Mouse (Mus musculus): ENCODE data around the gene Prss44. TPM values are rescaled to one million over a fixed set of nuclear protein-coding genes. Genes with fewer than 3 reads are reported as not detected.
A peak's percentile ranks its signal among the peaks of the same experiment; 100 is the strongest.
"Not testable (repeated sequence)": the region's sequence is repeated elsewhere in the genome, so short reads cannot be mapped to it uniquely, and the experiment has no call there.

Prss44 gene
- polyA plus RNA-seq, 1 experiment from 2014 or later = not detected

DNA sequence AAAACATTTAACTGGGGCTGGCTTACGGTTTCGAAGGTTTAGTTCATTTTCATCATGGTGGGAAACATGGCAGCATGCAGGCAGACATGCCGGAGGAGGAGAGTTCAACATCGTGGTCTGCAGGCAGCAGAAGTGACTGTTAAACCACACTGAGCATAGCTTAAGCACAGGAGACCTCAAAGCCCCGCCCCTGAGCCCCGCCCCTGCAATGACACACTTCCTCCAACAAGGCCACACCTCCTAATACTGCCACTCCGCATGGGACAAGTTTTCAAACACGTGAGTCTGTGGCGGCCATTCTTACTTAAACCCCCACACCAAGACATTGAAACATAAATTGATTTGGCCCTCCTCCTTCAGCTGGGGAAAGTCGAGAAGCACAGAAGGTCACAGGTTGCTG, 16.8 kb upstream of the Prss44 start:
- Histone ChIP-seq H3K27me3 (ENCODE audit: insufficient read depth, poor library complexity, severe bottlenecking) (no peaks in the 10 kb centered on the region), H3K4me1 (0 out of 2 replicates have a peak, but pooled peaks cover 3% of the 10 kb centered on the region), H3K36me3 (no peaks in the 10 kb centered on the region), H3K27ac (no peak overlapping the region), H3K4me3 (no peak overlapping the region), H3K9me3 (no peaks in the 10 kb centered on the region)
- DNase-seq (ENCODE audit: low spot score) = peak; percentile 58
- 83% methylated on average over 10 of the region's 10 CpGs for WGBS

DNA sequence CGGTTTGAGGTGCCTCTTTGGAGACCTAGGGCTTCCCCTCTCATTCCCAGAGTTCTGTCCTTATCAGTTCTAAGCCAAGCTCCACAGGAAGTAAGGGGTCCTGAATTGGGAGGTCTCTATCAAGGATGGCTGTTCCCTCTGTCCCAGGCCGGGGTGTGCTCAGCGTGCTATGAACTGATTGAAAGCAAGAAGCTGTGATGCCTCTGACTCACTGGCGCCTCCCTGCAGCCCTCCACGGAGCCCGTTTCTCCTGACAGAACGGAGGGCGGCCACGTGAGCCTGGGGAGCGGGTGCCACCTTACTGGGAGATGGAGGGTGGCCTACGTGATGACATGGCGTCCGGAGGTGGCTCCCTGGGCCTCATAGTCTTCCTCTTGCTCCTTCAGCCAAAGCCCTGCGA, 15.9 kb upstream of the Prss44 start, which contains the start of gene Prss42:
TSS of gene Prss42 (plus strand) at position 301 of the 400 bp plus-strand sequence.
- H3K4me1 ChIP-seq = 0 out of 2 replicates have a peak, but pooled peaks cover 6% of the 10 kb centered on the region
- 84% methylated on average over 14 of the region's 14 CpGs for WGBS
- H3K9me3 ChIP-seq = no peaks in the 10 kb centered on the region
- no peak within 1 kb of the TSS for H3K4me3 ChIP-seq
- no peak within 1 kb of the TSS for H3K27ac ChIP-seq
- H3K36me3 ChIP-seq = no peaks in the 10 kb centered on the region
- H3K27me3 ChIP-seq (ENCODE audit: insufficient read depth, poor library complexity, severe bottlenecking) = no peaks in the 10 kb centered on the region
- no peak for DNase-seq (ENCODE audit: low spot score)

DNA sequence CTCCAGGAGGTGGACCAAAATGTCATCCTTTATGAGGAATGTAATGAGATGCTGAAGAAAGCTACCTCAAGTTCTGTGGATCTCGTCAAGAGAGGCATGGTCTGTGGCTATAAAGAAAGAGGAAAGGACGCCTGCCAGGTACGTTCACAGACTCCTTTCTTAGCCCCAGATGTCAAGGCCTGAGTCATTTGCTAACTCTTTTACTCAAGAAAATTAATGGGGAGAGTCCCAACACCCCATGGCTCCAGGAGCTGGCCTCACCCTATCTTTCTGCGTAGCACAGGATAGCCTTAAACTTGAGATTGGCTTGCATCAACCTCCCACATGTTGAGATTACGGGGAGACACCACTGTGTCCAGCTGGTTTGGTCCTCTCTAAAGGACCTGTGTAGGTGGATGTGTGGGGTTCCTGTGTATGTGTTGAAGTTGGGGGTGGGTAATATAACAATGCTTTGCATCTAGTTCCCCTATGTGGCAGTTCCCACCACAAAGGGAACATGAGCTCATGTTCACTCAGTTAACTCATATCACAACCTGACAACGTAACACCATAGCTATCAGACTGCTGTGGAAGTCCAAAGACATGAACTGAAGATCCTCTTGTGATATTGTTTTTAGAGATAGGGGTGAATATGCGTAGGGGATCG, 12.8 kb upstream of the Prss44 start:
- no peaks in the 10 kb centered on the region for H3K9me3 ChIP-seq
- no peak for DNase-seq (ENCODE audit: low spot score)
- WGBS = 83% methylated on average over 8 of the region's 8 CpGs
- H3K27ac ChIP-seq = no peak overlapping the region
- no peaks in the 10 kb centered on the region for H3K27me3 ChIP-seq (ENCODE audit: insufficient read depth, poor library complexity, severe bottlenecking)
- H3K4me1 ChIP-seq = peaks cover 9% of the 10 kb centered on the region; the same call in 1 of the 2 replicates
- no peaks in the 10 kb centered on the region for H3K36me3 ChIP-seq
- no peak overlapping the region for H3K4me3 ChIP-seq

DNA sequence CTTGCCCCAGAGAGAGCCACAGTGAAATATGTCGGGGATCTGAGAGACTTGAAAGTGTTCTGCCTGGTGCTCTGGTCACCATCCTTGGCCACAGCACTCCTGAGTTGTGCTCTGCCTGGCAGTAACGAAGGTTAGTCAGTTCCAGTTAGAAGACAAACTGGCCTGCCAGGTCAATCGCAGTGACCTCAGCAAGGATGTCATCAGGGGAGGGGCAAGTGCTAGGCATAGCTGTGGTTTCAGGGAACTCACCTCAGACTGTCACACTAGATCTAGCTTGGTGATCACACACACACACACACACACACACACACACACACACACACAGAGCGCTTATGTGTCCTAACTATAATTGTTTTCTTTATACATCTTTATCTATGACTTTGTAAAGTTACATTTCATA, 10.5 kb upstream of the Prss44 start:
- Histone ChIP-seq H3K27ac (no peak overlapping the region), H3K4me3 (no peak overlapping the region), H3K9me3 (no peaks in the 10 kb centered on the region), H3K27me3 (ENCODE audit: insufficient read depth, poor library complexity, severe bottlenecking) (no peaks in the 10 kb centered on the region), H3K4me1 (peaks cover 8% of the 10 kb centered on the region; the same call in 1 of the 2 replicates), H3K36me3 (no peaks in the 10 kb centered on the region)
- WGBS = 74% methylated on average over 4 of the region's 4 CpGs
- no peak for DNase-seq (ENCODE audit: low spot score)

DNA sequence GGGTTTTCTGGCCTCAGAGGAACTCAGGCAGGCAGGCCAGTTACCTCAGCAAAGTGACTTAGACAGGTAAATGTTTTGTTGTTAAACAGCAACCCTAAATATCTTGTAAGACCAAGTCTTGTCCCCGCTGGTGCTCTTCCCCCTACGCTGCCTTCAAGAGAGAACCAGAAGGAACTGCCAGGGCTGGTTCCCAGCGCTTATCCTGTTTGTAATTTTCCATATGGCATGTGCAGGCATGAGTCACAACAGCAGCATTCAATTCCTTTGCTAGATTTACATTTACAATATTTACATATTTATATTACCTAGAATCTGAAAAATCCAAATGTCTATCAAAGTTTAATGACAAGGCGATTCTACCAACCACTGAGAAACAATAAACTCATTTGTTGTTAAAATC, 3.7 kb upstream of the Prss44 start:
- Histone ChIP-seq H3K9me3 (no peaks in the 10 kb centered on the region), H3K4me1 (peaks cover 5% of the 10 kb centered on the region; the same call in 1 of the 2 replicates), H3K27ac (no peak overlapping the region), H3K36me3 (no peaks in the 10 kb centered on the region), H3K4me3 (no peak overlapping the region), H3K27me3 (ENCODE audit: insufficient read depth, poor library complexity, severe bottlenecking) (peaks cover 10% of the 10 kb centered on the region)
- 78% methylated on average over 4 of the region's 4 CpGs for WGBS
- DNase-seq (ENCODE audit: low spot score) = no peak

DNA sequence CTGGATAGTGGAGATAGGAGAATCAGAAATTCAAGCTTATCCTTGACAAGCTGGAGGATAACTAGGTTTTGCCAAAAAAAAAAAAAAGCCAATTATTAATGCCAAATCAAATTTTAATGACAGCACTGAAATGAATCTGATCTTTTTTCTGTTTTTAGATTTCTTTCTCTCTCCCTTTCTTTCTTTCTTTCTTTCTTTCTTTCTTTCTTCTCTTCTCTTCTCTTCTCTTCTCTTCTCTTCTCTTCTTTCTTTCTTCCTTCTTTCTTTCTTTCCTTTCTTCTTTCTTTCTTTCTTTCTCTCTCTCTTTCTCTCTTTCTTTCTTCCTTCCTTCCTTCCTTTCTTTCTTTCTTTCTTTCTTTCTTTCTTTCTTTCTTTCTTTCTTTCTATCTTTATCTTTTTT, 6.8 kb downstream of the Prss44 start:
- not testable (repeated sequence) for H3K27ac ChIP-seq; H3K4me3 ChIP-seq; DNase-seq (ENCODE audit: low spot score); H3K36me3 ChIP-seq; H3K4me1 ChIP-seq; H3K9me3 ChIP-seq
- H3K27me3 ChIP-seq (ENCODE audit: insufficient read depth, poor library complexity, severe bottlenecking) = peaks cover 29% of the 10 kb centered on the region; the same call in 1 of the 2 replicates

DNA sequence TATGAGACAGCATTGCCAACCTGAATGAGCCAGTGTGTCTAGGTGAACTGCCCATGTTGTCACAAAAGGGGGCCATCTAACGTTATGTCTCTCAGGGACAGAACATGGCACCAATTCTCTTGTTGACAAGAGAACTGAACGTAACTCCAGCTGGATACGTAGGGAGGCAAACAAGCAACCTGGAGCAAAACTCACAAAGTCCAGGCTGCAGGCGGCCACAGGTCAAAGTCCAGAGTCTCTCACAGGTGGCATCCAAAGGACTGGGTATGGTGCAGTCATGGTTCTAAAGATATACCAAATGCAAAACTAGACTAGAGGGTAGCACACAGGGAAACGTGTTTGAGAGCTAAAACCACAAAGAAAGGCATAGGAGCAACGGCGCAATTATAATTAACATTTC, 7.6 kb downstream of the Prss44 start:
- Histone ChIP-seq H3K27me3 (ENCODE audit: insufficient read depth, poor library complexity, severe bottlenecking) (peaks cover 24% of the 10 kb centered on the region; the same call in 1 of the 2 replicates), H3K27ac (no peak overlapping the region)

DNA sequence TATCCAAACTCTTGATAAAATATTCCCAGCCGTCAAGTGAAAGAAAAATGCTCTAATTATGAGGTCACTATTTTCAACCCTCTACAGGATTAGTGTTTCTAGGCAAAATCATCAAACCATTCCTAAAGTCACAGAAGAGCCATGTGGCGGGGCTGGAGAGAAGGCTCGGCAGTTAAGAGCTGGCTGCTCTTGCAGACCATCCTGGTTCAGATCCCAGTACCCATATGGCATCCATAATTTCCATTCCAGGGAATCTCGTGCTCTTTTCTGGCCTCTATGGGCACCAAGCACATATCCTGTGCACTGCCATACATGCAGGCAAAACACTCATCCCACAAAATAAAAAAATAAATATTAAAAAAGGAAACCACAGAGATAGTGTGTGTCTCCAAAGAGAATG, 11.6 kb downstream of the Prss44 start:
- no peak overlapping the region for H3K4me3 ChIP-seq
- H3K36me3 ChIP-seq = no peaks in the 10 kb centered on the region
- peaks cover 34% of the 10 kb centered on the region for H3K27me3 ChIP-seq (ENCODE audit: insufficient read depth, poor library complexity, severe bottlenecking)
- no peak for DNase-seq (ENCODE audit: low spot score)
- H3K9me3 ChIP-seq = no peaks in the 10 kb centered on the region
- H3K27ac ChIP-seq = no peak overlapping the region
- H3K4me1 ChIP-seq = no peaks in the 10 kb centered on the region
- 77% methylated on average over 4 of the region's 4 CpGs for WGBS

More for the DNA sequence above, 7.6 kb downstream of the Prss44 start:
- Histone ChIP-seq H3K9me3 (no peaks in the 10 kb centered on the region), H3K4me3 (no peak overlapping the region), H3K36me3 (no peaks in the 10 kb centered on the region), H3K4me1 (no peaks in the 10 kb centered on the region)
- DNase-seq (ENCODE audit: low spot score) = no peak
- WGBS = 83% methylated on average over 7 of the region's 7 CpGs

DNA sequence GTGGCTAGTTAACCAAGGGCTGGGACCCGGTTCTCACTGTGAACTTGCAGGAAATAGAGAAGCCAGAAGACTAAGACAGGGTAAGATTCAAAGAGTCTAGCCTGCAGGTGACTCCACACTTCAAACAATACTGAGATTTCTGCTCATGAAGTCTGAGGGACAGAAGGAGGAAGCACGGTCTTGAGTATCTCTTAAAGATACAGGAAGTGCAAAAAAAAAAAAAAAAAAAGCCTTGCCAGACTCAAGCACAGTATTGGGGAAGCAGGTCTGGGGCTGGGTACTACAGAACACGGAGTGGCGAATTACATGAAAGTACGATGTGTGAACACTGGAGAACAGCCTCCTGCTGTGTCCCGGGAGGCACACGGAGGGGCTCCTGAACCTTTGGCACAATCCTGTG, 12.0 kb downstream of the Prss44 start:
- Histone ChIP-seq H3K27me3 (ENCODE audit: insufficient read depth, poor library complexity, severe bottlenecking) (peaks cover 34% of the 10 kb centered on the region), H3K4me1 (no peaks in the 10 kb centered on the region), H3K4me3 (no peak overlapping the region), H3K36me3 (no peaks in the 10 kb centered on the region), H3K9me3 (no peaks in the 10 kb centered on the region), H3K27ac (no peak overlapping the region)
- 69% methylated on average over 7 of the region's 7 CpGs for WGBS
- no peak for DNase-seq (ENCODE audit: low spot score)

DNA sequence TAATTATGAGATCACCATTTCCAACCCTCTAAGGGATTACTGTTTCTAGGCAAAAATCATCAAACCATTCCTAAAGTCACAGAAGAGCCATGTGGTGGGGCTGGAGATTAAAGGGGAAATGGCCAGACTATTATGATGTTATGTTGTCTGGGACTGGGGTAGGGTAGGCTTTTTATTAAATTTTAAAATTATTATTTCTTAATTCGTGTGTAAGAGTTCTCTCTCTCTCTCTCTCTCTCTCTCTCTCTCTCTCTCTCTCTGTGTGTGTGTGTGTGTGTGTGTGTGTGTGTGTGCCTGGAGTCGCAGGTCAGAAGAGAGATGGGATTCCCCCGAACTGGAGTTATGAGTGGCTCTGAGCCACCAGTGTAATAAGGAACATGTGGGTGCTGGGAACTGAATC, 12.6 kb downstream of the Prss44 start, which contains the start of gene Prss43:
TSS of gene Prss43 (plus strand) at position 301 of the 400 bp plus-strand sequence.
- Histone ChIP-seq H3K9me3 (no peaks in the 10 kb centered on the region), H3K27ac (no peak within 1 kb of the TSS), H3K36me3 (no peaks in the 10 kb centered on the region), H3K4me3 (no peak within 1 kb of the TSS), H3K4me1 (no peaks in the 10 kb centered on the region), H3K27me3 (ENCODE audit: insufficient read depth, poor library complexity, severe bottlenecking) (peaks cover 33% of the 10 kb centered on the region)
- WGBS = 68% methylated on average over 3 of the region's 3 CpGs
- no peak for DNase-seq (ENCODE audit: low spot score)

DNA sequence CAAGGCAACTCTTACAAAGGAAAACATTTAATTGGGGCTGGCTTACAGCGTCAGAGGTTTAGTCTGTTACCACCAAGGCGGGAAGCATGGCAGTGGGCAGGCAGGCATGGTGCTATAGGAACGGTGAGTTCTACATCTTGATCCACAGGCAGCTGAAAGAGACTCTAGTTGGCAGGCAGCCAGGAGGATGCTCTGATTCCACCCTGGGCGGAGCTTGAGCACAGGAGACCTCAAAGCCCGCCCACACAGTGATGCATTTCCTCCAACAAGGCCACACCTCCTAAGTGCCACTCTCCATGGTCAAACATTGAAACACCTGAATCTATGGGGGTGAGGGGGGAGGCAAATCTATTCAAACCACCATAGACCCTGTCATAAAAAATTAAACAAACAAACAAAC, 19.2 kb downstream of the Prss44 start:
- 67% methylated on average over 5 of the region's 5 CpGs for WGBS
- DNase-seq (ENCODE audit: low spot score) = no peak

DNA sequence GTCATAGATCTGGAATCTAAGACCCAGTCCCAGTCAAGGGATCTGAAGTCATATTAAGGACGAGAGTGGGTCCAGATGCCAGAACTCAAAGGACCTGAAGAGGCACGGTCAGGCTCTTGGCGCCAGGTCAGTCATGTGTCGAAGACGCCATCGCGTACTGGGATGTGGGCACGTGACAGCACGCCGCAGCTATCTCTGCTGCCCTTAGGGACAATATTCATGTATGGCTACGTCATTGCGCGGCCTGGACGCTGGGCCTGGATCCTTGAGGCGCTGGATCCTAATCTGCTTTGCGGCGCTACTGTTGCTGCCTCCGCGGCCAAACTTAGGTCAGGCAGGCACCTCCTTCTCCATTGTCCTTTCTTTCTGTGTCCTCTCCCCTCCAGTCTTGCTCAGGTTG, 20.6 kb downstream of the Prss44 start, which contains the start of gene Prss45:
TSS of gene Prss45 (plus strand) at position 178 of the 400 bp plus-strand sequence.
- H3K27me3 ChIP-seq (ENCODE audit: insufficient read depth, poor library complexity, severe bottlenecking) = peaks cover 17% of the 10 kb centered on the region; the same call in 1 of the 2 replicates
- no peak for DNase-seq (ENCODE audit: low spot score)
- peak within 1 kb of the TSS; percentile 19 for H3K4me3 ChIP-seq
- H3K36me3 ChIP-seq = no peaks in the 10 kb centered on the region
- WGBS = 66% methylated on average over 19 of the region's 19 CpGs
- no peaks in the 10 kb centered on the region for H3K9me3 ChIP-seq
- H3K4me1 ChIP-seq = 0 out of 2 replicates have a peak, but pooled peaks cover 5% of the 10 kb centered on the region
- H3K27ac ChIP-seq = no peak within 1 kb of the TSS

More for the DNA sequence above, 19.2 kb downstream of the Prss44 start:
- Histone ChIP-seq H3K27me3 (ENCODE audit: insufficient read depth, poor library complexity, severe bottlenecking) (peaks cover 30% of the 10 kb centered on the region), H3K4me3 (no peak overlapping the region), H3K9me3 (no peaks in the 10 kb centered on the region), H3K36me3 (no peaks in the 10 kb centered on the region), H3K4me1 (0 out of 2 replicates have a peak, but pooled peaks cover 5% of the 10 kb centered on the region), H3K27ac (no peak overlapping the region)

DNA sequence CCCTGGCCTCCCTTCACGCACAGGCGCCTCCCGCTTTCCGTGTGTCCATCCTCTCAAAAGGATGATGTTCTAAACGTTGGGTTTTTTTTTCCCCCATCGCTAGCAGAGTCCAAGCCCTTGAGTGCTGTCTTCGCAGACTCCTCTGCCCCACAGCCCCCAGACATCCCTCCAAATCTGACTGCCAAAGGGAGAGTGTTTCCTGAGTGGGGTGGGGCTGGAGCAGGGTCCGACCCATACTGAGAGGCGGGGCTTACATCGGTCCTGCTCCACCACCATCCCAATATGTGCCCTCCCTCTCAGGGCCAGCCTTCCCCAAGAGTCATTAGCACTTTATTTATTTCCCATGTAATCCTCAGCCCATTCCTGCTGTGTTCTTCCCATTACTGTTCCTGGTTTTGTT, 21.2 kb downstream of the Prss44 start:
- Histone ChIP-seq H3K9me3 (no peaks in the 10 kb centered on the region), H3K36me3 (no peaks in the 10 kb centered on the region), H3K27ac (no peak overlapping the region), H3K4me3 (peak overlapping the region; percentile 19), H3K4me1 (0 out of 2 replicates have a peak, but pooled peaks cover 5% of the 10 kb centered on the region), H3K27me3 (ENCODE audit: insufficient read depth, poor library complexity, severe bottlenecking) (peaks cover 17% of the 10 kb centered on the region; the same call in 1 of the 2 replicates)
- DNase-seq (ENCODE audit: low spot score) = no peak
- 24% methylated on average over 10 of the region's 10 CpGs for WGBS

All from heart, embryonic 10.5 days (tissue).